Mouse (Mus musculus): ENCODE measurements around the gene Camk2g.

Camk2g gene

GRCm38 (mm10) chr14:20784708-20785107 is 9.2 kb downstream of the Camk2g start:
- DNase-seq: no peak

DNA sequence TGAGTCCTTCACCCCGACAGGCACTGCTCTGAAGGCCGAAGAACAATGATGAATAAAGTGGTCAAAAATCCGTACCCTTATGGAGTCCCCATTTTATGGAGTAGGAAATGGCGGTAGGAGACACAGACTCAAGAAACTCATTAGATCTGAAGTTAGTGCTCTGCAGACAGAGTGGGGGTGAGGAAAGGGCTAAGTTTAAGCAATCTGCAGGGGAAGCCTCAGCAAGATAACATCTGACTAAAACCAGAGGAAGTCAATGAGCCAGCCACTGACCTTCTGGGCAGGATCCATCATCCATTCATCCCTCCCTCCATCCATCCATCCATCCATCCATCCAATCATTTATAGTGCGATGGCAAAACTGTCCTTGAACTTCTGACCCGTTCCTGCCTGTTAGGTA is 10.4 kb downstream of the Camk2g start:
- DNase-seq: no peak

DNA sequence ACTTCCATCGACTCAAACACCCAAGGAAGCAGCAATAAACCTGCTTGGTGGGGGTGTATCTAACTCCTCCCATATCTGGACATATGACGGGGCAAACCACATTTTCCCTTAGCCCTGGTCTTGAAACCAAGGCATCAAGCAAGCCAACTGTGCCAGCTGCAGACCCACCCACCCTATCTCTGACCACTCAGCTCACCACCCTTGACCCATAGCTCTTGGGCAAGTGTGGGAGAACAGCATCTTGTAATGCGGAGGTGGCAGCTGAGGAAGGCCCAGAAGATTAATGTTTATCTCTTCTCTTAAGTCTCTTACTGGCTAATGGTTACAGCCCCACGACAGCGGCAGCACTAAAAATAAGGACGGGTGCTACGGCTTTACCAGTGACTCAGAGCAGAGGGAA is 11.0 kb downstream of the Camk2g start:
- peak; percentile 63 for DNase-seq

DNA sequence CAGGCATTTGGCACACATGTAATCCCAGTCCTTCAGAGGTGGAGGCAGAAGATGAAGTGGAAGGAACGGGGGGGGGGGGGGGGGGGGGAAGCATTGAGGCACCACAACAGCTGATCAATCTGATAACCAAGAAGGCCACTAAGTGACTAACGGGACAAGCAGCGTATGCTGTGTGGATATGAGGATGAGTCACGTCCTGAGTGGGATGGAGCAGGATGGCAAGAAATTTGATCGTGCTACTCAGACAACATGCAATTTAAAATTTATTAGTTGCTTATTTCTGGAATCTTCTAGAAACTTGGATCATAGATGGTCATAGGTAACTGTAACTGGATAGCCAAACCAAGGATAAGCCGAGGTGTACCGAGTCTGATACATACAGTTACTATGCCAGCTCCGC is 13.7 kb downstream of the Camk2g start:
- DNase-seq: no peak

DNA sequence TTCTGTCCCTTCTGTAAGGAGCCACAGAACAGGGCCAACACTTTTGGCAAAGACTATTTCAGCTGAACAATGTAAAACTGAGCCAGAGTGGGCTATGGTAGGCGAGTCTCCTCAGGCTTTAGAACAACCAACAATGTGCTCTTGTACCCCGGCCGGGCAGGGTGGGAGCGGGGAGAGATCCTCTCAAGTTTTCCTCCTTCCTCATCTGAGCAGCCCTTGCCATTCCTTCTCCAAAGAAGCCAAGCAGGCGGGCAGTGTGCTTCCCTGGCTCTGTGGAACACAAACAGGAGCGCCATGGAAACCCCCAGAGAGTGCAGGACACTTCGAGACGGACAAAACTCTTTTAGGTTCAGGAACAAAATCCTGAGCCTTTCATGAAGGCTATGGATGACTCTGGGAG is 15.4 kb downstream of the Camk2g start:
- no peak for DNase-seq

DNA sequence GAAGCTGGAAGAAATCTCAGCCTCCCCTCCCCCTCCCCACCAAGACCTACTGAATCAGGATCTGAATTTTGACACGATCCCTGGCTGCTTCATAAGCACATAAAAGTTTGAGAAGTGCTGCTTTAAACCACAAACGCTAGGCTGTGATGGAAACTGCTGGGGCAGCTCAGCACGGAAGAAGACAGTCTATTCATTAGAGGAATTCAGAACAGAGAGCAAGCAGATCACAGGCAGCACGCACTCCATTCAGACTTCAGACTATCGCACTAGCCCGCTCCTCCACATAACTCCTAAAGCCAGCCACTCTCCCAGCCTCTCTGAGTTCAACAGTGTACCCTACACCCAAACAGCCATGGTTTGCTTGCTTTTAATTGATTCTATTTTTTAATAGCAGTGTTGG is 18.2 kb downstream of the Camk2g start:
- no peak for DNase-seq

DNA sequence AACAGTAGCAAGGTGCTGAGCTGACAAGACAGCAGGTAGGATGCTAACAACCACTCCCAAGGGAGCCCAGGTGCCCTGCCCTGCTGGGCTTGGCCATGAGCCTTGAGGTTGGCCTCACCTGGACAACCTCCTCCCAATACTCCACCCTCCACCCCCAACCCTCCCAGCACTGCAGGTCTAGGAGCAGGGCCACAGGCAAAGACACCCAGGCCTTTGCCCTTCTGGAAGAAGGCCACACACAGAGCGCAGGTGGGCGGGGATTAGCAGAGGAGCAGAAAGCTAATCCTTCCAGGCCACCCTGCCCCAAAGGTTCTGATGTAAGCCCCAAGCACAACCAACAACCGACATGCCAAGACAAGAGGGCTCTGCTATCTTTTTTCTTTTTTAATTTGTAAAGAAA is 20.5 kb downstream of the Camk2g start:
- no peak for DNase-seq

DNA sequence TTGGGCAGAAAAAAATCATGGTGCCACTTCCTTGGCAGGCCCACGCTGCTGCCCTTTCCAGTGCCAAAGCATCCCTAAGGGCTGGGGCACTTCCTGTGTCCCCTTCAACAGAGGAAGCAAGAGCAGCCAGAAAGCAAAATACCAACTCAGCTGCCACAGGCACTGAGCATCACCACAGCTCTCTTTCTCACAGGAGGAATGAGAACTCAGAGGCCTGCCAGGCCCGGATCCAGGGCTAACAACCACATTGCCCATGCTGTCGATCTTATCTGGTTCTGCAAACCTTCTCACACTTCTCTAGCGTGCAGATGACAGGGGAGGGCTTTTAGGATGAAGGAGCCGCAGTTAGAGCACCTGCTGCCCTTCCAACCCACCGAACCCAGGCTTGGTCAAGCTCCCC is 21.1 kb downstream of the Camk2g start:
- no peak for DNase-seq

DNA sequence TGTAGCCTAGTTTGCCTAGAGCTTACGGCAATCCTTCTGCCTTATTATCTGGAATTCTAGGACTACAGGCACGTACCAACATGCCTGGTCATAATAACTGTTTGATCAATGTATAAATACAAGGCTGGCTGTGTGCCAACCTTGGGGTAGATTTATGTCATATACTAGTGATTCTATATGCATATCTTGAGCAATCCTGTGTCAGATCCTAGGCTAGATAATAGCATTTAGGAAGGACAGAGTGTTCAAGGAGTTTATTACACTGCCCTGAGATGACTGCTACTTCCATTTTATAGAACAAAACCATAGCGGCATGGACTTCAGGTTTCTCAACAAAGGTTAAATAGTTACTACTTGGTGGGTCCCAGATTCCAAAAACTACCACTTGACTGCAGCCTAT is 21.9 kb downstream of the Camk2g start:
- no peak for DNase-seq

- peak; percentile 92 for DNase-seq
Measured at GRCm38 (mm10) chr14:20768581-20768980, 25.3 kb downstream of the Camk2g start.

DNA sequence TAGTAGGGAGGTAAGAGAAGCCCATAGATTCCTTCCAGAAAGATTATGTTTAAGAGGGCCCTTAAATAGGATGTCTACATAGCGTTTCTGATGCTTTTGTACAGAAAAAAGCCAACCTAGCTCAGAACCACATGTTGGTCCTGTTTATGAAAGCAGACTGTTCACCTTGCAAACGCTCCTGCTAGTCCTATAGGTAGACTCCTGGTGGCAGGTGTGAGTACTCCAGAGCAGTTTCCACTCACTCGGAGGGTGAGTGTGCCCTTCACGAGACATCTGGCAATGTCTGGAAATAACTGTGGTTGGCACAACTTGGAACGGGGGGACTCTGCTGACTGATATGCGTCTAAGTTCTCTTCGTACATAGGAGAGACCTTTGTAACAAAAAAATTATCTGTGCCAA is 26.0 kb downstream of the Camk2g start:
- no peak for DNase-seq

- peak; percentile 97 for DNase-seq
Measured at GRCm38 (mm10) chr14:20765642-20766258, 28.1 kb downstream of the Camk2g start.

DNA sequence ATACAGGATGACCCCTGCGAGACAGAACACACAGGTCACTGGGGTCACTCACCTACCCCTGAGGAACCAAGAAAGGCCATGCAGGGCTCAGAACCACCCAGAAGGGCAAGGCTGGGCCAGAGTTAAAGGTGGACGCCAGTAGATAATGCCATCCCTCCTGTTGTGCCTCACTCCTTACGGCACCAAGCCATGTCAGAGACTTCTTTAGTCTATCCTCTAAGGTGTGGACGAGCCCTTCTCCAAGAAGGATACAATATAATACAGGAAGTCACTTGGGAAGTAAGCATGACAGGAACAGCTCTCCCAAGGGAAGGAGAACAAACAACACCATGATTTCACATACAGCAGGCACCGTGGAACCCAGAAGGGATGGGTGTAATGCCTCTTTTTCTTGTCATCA is 28.9 kb downstream of the Camk2g start:
- no peak for DNase-seq

- DNase-seq: no peak
Measured at GRCm38 (mm10) chr14:20758768-20759435, 35.0 kb downstream of the Camk2g start.

- DNase-seq: no peak
Measured at GRCm38 (mm10) chr14:20757370-20757907, 36.4 kb downstream of the Camk2g start.

- no peak for DNase-seq
Measured at GRCm38 (mm10) chr14:20753792-20754191, 40.1 kb downstream of the Camk2g start.

GRCm38 (mm10) chr14:20750503-20750902 is 43.4 kb downstream of the Camk2g start:
- no peak for DNase-seq

DNA sequence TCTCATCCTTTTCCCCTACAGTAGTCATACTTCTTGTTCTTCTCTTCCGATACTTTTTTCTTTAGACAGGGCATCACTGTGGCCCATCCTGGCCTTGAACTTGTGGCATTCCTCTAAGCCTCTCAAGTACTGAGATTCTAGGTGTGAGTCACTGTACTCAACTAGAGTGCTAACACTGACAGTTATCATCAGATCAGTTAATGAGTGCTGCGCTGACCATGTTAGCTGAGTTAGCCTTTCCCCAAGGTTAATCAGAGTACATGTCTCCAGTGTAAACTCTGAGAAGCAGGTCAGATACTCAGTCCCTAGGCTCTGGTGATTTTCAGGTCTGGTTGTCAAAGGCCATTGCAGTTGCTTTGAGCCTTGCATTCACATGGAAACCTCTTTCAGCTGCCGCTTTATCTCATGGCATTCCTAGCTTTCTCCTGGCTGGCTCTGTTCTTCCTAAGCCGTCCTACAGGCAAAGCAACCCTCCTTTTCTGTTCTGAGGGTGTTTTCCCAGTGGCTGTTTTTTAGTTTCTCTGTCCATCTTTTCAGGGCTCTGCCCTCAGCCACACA is 44.3 kb downstream of the Camk2g start:
- DNase-seq: no peak

DNA sequence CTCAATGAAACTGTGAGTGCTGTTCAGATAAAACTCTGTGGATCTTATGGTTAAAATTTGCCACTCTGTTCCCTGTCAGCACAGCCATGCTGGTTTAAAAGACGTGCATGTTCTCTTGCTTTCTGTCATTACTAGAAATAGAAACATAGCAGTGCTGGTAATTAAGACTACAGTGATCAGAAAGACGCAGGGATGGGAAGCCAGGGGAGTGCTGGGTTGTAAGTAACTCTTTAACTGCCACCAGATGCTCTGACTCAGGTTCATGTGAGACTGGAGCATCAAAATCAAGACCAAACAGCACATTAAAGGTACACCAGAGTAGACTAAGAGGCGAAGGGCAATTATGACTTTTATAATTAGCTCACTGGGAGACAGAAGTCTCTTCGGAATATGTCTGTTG is 45.5 kb downstream of the Camk2g start:
- DNase-seq: no peak

DNA sequence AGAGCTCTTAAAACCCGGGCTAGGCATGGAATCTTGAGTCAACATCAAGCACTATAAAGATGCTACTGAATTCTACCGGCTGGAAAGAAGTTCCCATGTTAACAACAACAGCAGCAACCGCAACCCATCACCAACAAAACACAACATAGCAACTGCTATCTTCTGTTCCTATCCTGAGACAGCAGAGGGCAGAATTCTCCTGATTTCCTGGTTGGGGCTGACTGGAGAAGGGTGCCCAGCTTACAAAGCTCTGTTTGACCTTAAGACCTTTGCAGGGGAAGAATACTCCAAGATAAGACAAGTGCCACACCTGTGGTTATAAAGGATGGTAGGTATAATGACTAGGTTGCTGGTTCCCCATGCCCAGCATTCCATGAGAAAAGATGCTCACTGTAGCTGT is 47.0 kb downstream of the Camk2g start:
- no peak for DNase-seq

GRCm38 (mm10) chr14:20743614-20744013 is 50.3 kb downstream of the Camk2g start:
- peak; percentile 37 for DNase-seq

DNA sequence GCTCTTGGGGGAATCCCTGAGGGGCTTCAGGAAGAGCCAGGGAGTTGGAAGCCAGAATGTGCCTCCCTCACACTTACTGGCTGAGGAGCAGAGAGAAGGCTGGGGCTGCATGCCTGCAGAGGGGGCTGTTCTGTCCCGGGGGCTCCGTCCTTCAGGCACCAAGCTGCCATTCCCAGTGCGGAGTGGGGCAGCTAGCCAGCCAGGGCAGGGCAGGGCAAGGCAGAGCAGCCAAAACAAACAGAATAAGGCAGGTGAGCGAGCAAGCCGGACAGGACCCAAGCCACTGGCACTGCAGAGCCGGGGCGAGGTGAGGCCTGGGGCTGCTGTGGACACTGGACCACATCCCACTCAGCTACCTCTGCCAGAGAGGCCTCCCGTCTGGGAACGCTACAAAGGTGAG is 52.6 kb downstream of the Camk2g start:
- DNase-seq: peak; percentile 74

DNA sequence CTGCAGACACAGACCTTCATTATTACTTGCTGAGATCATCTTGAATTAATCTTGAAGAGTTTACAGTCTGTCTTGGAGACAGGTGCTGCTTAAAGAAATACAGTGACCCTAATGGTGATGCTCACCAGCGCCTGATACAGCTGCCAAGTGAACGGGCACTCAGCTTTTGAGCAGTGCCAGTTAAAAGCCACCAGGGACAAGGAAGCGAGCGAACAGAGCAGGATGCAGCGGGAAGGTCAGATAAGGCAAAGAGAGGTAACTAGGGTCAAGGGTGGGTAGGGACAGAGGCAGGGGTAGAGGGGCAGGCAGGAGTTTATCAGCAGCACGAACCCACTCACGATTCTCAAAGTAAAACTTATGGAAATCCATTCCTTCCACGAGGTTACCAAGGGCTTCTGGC is 55.4 kb downstream of the Camk2g start:
- no peak for DNase-seq

GRCm38 (mm10) chr14:20737306-20737705 is 56.6 kb downstream of the Camk2g start:
- peak; percentile 73 for DNase-seq

Data from lung, postnatal 36 days (tissue).